In genomic region chr1:184235131-184235983, GRCm38 (mm10) we compare ENCODE assay signal across 8 mouse cellular contexts.
DNase-seq lines count a peak whose midpoint lies in the region; ATAC-seq and TF ChIP-seq lines count a peak whose summit lies in the region.

No protein-coding gene starts in this region.

- TF ChIP-seq EP300 in liver, embryonic 14.5 days (IDR thresholded peaks at IDR 0.05; ENCODE audit: low read depth): no peak

- no peaks in the 10 kb centered on the region for H3K36me3 ChIP-seq in forebrain, embryonic 14.5 days (ENCODE audit: control insufficient read depth, insufficient read depth, low read length)
- H3K36me3 ChIP-seq in liver, embryonic 14.5 days (replicated peaks; ENCODE audit: control insufficient read depth, insufficient read depth, low read depth): no peaks in the 10 kb centered on the region
- H3K36me3 ChIP-seq in neural tube, embryonic 14.5 days (ENCODE audit: control insufficient read depth, insufficient read depth, low read length): no peaks in the 10 kb centered on the region

- peak; percentile 74 for TF ChIP-seq CTCF in liver, embryonic 14.5 days (IDR thresholded peaks at IDR 0.05; ENCODE audit: low read depth)

- peak; percentile 85 for ATAC-seq in forebrain, embryonic 14.5 days
- peak; percentile 46; the same call in 1 of the 2 replicates for ATAC-seq in liver, embryonic 14.5 days (ENCODE audit: insufficient read depth)
- peak; percentile 60; the same call in 1 of the 2 replicates for ATAC-seq in neural tube, embryonic 14.5 days (ENCODE audit: low read depth)

- 21% methylated on average over 25 of the region's 25 CpGs for WGBS in forebrain, embryonic 14.5 days
- WGBS in liver, embryonic 14.5 days (ENCODE audit: insufficient replicate concordance): 14% methylated on average over 25 of the region's 25 CpGs
- WGBS in neural tube, embryonic 14.5 days: 18% methylated on average over 25 of the region's 25 CpGs

- H3K9me3 ChIP-seq in forebrain, embryonic 14.5 days (replicated peaks; ENCODE audit: control insufficient read depth, low read length): no peaks in the 10 kb centered on the region
- H3K9me3 ChIP-seq in liver, embryonic 14.5 days (ENCODE audit: control insufficient read depth, low read length): no peaks in the 10 kb centered on the region
- H3K9me3 ChIP-seq in neural tube, embryonic 14.5 days (ENCODE audit: control insufficient read depth, low read length): no peaks in the 10 kb centered on the region

- peak overlapping the region; percentile 44 for H3K4me2 ChIP-seq in forebrain, embryonic 14.5 days (ENCODE audit: low read length)
- H3K4me2 ChIP-seq in liver, embryonic 14.5 days (ENCODE audit: low read depth): no peak overlapping the region; the same call in 1 of the 2 replicates
- peak overlapping the region; percentile 48 for H3K4me2 ChIP-seq in neural tube, embryonic 14.5 days (ENCODE audit: low read depth, low read length)

- peak overlapping the region; percentile 38; the same call in 1 of the 2 replicates for H3K9ac ChIP-seq in forebrain, embryonic 14.5 days (ENCODE audit: low read length)
- H3K9ac ChIP-seq in liver, embryonic 14.5 days (replicated peaks): no peak overlapping the region
- peak overlapping the region; percentile 18; the same call in 1 of the 2 replicates for H3K9ac ChIP-seq in neural tube, embryonic 14.5 days (replicated peaks; ENCODE audit: low read depth, low read length)

- H3K4me3 ChIP-seq in forebrain, embryonic 14.5 days (ENCODE audit: low read depth, low read length): peak overlapping the region; percentile 5; the same call in 1 of the 2 replicates
- H3K4me3 ChIP-seq in liver, embryonic 14.5 days (ENCODE audit: insufficient read depth in 1 of 2, low read depth in 2 of 2, low read length in 2 of 2): no peak overlapping the region
- H3K4me3 ChIP-seq in neural tube, embryonic 14.5 days (ENCODE audit: low read depth, low read length): peak overlapping the region; percentile 13; the same call in 1 of the 2 replicates

- no peaks in the 10 kb centered on the region for H3K4me1 ChIP-seq in forebrain, embryonic 14.5 days (ENCODE audit: control insufficient read depth, insufficient read depth, low read length)
- H3K4me1 ChIP-seq in liver, embryonic 14.5 days (replicated peaks; ENCODE audit: control insufficient read depth in 2 of 2, insufficient read depth in 2 of 2, low read length in 1 of 2): no peaks in the 10 kb centered on the region
- H3K4me1 ChIP-seq in neural tube, embryonic 14.5 days (ENCODE audit: control insufficient read depth, insufficient read depth, low read length): 0 out of 2 replicates have a peak, but pooled peaks cover 2% of the 10 kb centered on the region

- DNase-seq in CD4-positive, CD25-positive, alpha-beta regulatory T cell, adult 2 months (ENCODE audit: low read depth, low spot score): peak; percentile 83
- DNase-seq in c-Kit-positive CD71-positive TER-119-negative erythroid progenitor cells, embryonic 14.5 days (ENCODE audit: low read depth): peak; percentile 3
- peak; percentile 77 for DNase-seq in forebrain, embryonic 14.5 days (ENCODE audit: low spot score)
- DNase-seq in heart, postnatal 10 days: peak; percentile 86 to 91
- DNase-seq in kidney, postnatal 36 days: peak; percentile 49 to 82
- DNase-seq in liver, embryonic 14.5 days (ENCODE audit: low read depth in 3 of 3, low spot score in 3 of 3): peak; percentile 2 to 12 (median 3)
- DNase-seq in telencephalon, adult 2 months (ENCODE audit: low read depth, low spot score): peak; percentile 10

- intact Hi-C loops in heart, postnatal 10 days (cut with DNase I): loop anchor here (1.0 to 10.0 kb wide), 4 partner anchors 63 to 481 kb away; no protein-coding TSS in a partner anchor

- no peak overlapping the region for H3K27ac ChIP-seq in forebrain, embryonic 14.5 days (ENCODE audit: low read depth, low read length)
- H3K27ac ChIP-seq in liver, embryonic 14.5 days: no peak overlapping the region
- no peak overlapping the region for H3K27ac ChIP-seq in neural tube, embryonic 14.5 days (ENCODE audit: low read depth, low read length)

- no peaks in the 10 kb centered on the region for H3K27me3 ChIP-seq in forebrain, embryonic 14.5 days (replicated peaks; ENCODE audit: control insufficient read depth, insufficient read depth, low read length)
- no peaks in the 10 kb centered on the region for H3K27me3 ChIP-seq in liver, embryonic 14.5 days (ENCODE audit: control insufficient read depth, insufficient read depth, low read length)
- no peaks in the 10 kb centered on the region for H3K27me3 ChIP-seq in neural tube, embryonic 14.5 days (ENCODE audit: control insufficient read depth, insufficient read depth, low read length)

Comparison
In these comparisons a context has a peak if more than half of its experiments do, and no peak if none do; other contexts are left out.
1. DNase-seq: peak in every context shown above with its lines; median percentile 88 in heart, postnatal 10 days; 83 in CD4-positive, CD25-positive, alpha-beta regulatory T cell, adult 2 months; 77 in forebrain, embryonic 14.5 days; 66 in kidney, postnatal 36 days; 10 in telencephalon, adult 2 months; 3 in c-Kit-positive CD71-positive TER-119-negative erythroid progenitor cells, embryonic 14.5 days; 3 in liver, embryonic 14.5 days.
2. H3K4me3 ChIP-seq: peak in forebrain, embryonic 14.5 days (single experiment) and neural tube, embryonic 14.5 days (single experiment); none in liver, embryonic 14.5 days (0 of 2).
3. Peak in every context shown above with its lines, with median percentiles within 50 percentile points of each other: ATAC-seq.